Mouse (Mus musculus) left cerebral cortex, adult 18-20 months (tissue): Measurements from ENCODE around the gene Negr1. TPM values are rescaled to one million over a fixed set of nuclear protein-coding genes. Genes with fewer than 3 reads are reported as not detected.
"Not testable (repeated sequence)": the region's sequence is repeated elsewhere in the genome, so short reads cannot be mapped to it uniquely, and the experiment has no call there.

ENCODE experiments used
- DNase-seq, 2 experiments: peaks; one replicate each; pipeline ENCODE4 v3.0.0; 2021 to 2022; ENCODE audit warnings: low spot score in 2 of 2, mixed read lengths in 1 of 2
- total RNA-seq, 2 experiments: library from RNA; stranded (reverse); gene quantifications; 2 replicates each; pipeline ENCODE4 v1.2.3; 2021

Negr1 gene
- total RNA-seq, 2 experiments from 2014 or later = 178 to 220 TPM

- DNase-seq = no peak
These were observed 430.6 kb downstream of the Negr1 start for GRCm38 (mm10) chr3:156992171-156992570.

DNA sequence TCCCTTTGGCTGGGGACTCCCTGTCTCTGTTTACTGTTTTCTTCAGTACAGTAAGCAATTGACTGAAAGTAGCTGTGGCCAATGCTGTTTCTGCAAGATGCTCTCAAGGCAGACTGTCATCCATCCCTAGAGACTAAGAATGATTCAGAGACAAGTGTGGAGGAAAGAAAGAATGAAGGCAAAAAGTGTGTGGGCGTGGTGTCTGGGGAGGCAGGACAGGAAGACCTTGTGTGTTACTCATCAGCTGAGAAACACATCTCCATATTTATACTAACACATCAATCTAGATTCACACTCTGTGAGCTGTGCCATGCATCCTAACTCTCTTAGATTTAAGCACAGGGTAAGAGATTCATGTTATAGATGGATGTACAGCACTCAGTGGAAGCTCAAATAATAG lies 431.2 kb downstream of the Negr1 start:
- peak; percentile 23 to 43 for DNase-seq

- peak; percentile 55 to 57 for DNase-seq
These were observed 437.7 kb downstream of the Negr1 start for GRCm38 (mm10) chr3:156999177-156999808.

DNA sequence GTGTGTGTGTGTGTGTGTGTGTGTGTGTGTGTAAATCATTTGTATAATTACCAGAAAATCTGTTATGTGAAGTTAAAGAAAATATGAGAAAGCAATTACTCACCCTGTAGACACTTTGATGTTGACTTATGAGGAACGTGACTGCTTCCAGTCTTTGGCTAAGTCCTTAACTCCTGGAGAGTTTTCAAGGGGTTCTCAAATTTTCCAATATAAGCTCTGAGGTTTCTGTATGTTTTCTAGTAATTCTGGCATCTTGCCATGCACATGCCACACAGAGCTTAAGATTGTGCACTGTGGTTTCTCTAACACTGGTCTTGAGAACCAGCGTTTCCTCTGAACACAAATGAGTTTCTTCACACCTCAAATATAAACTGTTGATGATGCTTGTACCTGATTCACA lies 460.0 kb downstream of the Negr1 start:
- DNase-seq = no peak

GRCm38 (mm10) chr3:157024580-157024979 lies 463.0 kb downstream of the Negr1 start:
- no peak for DNase-seq

- no peak for DNase-seq
These were observed 470.0 kb downstream of the Negr1 start for GRCm38 (mm10) chr3:157031513-157032142.

DNA sequence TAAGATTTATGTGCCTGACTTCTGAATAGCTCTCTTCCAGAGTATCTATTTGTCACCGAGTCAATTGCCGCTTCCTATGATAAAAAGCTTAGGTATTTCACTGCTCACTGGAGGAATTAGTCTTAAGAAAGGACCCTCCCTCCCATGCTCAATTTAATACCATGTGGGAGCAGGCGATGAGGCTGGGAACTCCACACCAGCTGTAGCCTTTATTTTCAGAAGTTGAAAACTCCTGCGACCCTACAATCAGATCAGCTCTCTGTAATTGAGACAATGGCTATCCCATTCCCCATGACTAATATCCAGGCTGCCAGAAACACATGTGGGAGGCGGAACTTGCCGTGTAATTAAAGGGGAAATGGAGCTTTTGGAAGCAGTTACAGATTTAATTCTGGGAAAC lies 474.4 kb downstream of the Negr1 start:
- DNase-seq = no peak

- no peak for DNase-seq
These were observed 475.0 kb downstream of the Negr1 start for GRCm38 (mm10) chr3:157036568-157036967.

- DNase-seq = peak; percentile 44 to 62
These were observed 479.0 kb downstream of the Negr1 start for GRCm38 (mm10) chr3:157040619-157041018.

DNA sequence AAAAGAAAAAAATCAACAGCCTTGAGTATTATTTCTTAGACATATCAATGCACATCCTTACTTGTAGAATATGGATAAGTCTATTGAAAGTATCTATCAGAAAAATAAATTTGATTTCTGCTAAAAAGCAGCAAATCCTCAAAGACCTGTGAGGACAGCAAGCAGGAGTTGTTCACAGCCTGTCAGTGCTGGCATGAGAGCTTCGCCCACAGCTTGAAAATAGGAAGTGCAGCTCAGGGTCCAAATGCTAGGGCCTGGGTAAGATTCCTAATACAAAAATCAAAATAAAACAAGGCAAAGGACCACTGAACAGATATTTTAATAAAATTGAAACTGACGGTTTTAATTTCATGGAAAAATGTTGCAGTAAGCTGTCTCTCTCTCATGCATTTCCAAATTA lies 483.0 kb downstream of the Negr1 start:
- DNase-seq = no peak

GRCm38 (mm10) chr3:157064438-157064837 lies 502.8 kb downstream of the Negr1 start:
- not testable (repeated sequence) for DNase-seq

- DNase-seq = no peak
These were observed 504.7 kb downstream of the Negr1 start for GRCm38 (mm10) chr3:157066331-157066730.

DNA sequence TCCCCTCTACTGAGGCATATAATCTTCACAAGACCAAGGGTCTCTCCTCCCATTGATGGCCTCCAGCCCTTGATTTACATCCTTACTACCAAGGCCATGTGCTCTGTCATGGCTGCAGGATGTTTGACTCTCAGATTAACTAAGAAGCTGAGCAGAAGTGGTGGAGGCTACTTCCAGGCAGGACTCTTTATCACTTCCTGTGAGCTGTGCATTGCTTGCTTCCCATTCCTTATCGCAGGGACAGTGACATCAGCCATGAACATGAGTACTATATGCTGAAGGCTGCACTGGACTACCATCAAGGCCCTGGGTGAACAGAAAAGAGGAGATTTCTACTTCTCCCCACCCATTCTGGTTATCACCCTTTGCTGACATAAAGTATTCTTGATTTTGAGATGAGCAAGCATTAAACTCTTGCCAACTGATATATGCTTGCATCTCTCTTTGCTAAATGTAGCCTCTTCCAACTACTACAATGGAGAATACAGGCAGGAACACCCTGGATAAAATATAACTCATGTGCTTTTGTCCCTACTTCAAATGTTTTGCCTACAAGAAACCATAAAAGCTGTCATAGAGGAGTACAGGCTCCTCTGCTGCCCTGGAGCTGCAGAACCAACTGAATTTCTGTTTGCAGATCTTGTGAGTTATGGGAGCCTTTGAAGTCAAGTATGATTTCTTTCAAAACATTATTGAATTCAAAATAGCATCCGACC lies 517.8 kb downstream of the Negr1 start:
- no peak for DNase-seq

DNA sequence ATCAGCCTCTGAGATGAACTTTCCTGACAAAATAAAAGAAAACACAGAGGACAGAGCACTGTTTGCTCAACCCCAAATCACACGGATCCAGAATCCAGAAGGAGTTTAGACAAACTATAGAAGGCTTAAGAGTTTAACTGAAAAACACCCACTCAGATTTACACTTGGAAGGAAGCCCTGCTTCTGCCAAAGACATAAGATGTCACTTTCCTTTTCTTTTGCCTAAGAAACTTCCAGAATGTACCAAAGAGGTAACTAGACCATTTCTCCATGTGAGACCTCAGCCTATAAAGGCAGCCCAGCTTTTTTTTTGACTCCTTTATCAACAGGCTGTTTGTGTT lies 518.3 kb downstream of the Negr1 start:
- no peak for DNase-seq

DNA sequence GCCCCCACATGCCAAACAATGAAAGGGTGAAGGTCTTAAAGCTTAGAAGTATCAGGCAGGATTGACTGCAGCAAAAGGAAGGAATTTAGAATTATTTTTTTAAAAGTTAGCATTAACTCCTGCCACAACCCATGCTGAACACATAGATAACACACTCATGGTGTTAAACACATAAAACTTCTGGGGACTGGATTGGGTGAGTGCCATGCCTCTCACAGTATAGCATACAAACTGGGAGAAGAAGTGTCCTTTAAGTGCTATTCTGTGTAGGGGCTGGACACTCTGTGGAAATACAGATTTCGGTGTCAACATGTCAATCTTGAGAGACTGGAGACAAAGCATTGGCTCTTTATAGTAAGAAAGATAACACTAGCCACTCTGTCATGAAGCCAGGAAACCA lies 519.0 kb downstream of the Negr1 start:
- DNase-seq = no peak

- no peak for DNase-seq
These were observed 521.5 kb downstream of the Negr1 start for GRCm38 (mm10) chr3:157082808-157083784.

DNA sequence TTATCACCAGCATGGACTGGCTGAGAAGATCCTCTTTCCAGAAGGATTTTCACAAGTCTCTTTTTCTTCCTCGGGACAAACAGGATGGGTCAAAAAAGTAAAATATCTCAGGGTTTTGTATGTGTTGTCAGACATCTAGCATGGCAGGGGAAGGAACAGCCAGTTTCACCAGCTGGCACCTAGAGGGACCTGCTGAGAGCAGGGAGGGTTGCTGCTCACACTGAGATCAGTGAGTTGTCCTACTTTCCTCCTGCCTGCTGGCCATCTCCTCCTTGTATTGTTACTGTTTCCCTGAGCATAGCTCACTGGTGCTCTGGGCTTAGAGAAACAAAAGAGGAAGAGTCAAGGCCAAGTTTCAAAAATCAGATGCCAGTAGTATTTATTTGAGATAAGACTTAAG lies 523.6 kb downstream of the Negr1 start:
- DNase-seq = no peak

DNA sequence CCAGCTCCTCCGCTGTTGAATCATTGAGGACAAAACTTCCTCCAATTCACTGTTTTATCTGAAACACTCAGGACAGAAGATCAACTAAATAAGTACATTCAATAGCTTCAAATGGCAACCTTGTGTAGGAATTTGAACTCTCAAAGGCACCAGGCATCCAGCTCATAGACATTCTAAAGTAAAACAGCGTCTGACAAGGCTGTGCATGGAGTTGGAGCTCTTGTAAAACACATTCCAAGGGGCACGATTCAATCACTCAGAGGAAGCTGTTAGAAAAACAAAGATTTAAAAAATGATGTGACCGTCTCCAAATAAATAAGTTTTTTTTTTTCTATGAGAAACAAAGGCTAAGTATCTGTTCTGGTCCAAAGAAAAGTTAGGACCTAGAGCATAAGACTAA lies 528.5 kb downstream of the Negr1 start:
- no peak for DNase-seq

DNA sequence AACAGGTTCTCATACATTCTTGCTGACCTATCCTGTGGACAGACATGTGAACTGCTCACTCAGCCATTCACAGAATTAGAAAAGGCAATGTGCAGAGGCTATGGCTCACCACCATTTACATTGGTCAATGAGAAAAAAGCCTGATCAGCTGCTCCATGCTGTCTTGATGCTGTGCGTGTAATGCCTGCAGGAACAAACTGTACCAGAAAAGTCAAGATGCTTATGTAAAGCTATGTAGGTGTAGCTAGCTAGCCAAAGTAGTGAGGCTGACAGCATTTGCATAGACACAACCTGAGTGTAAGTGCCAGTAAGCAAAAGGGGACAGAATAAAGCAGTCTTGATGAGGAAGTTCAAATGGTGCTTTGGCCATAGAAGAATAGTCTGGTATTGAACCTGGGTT lies 534.7 kb downstream of the Negr1 start:
- peak in 1 of 2 experiments; percentile 30 for DNase-seq

DNA sequence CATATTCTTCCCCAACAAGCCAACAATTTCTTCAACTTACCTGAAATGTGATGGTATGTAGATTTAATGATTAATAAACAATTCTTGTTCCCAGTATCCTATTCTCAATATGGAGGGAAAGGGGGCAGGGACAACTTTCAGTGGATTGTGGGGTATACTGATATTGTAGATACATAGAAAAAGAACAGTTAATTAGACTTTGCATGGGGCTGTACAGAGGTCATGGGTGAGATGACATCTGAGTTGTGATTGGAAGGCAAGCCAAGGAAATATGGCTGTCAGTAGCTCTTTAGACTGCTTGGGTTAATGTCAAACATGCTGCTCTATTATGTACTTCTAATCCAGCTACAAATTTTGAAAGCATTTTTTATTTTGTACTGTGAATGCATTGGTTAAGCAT lies 535.9 kb downstream of the Negr1 start:
- no peak for DNase-seq

DNA sequence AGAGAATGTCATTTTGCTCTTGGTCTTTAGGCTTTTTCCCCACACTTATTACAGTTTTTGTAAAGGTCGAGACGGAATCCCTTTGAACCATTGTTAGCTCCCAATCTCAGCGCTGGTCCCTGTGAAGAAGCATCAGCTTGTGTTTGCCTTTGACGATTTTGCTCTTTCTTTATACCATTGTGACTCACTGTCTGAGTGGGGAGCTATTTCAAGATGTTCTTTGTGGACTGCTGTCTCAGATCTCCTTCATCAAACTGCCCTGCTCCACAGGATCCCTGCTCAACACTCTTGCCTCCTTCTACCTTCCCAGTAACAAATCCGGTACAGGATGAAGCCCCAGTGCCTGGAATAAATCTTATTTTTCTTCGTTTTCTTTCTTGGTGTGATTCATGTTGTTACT lies 536.8 kb downstream of the Negr1 start:
- DNase-seq = peak; percentile 18 to 30
